In the genomic region with DNA sequence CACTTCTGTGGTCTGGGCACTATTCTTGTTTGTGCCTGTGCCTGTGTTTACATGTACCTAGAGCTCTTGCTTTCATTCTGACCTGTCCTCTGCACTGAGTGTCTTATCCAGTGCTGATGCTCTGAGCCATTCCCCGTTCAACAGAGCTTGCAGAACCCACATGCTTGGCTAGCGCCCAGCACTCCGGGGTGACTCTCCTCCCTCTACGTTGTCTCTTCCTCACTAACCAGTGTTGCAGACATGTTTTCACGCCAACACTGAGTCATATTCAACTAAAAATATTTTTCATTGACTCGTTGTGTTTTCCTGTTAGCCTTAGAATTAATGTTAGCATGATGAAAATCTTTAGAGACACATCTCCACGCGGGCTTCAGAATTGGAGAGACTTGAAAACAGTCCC, we compare ENCODE assay signal across 18 mouse cellular contexts. TPM values are rescaled to one million over a fixed set of nuclear protein-coding genes. Genes with fewer than 3 reads are reported as not detected.
A peak's percentile ranks its signal among the peaks of the same experiment; 100 is the strongest.
DNase-seq lines count a peak whose midpoint lies in the region; TF ChIP-seq lines count a peak whose summit lies in the region.
"Had no signal": no experiment of that assay in that cellular context is flagged by ENCODE, and none has a peak within 500 bp of the region (broad histone marks: within the 10 kb centered on the region; RNA-seq: fewer than 3 reads in every experiment).

No protein-coding gene starts in this region.

- H3K27ac ChIP-seq in gastrocnemius, adult 2 months: no peak overlapping the region
- H3K27ac ChIP-seq: forebrain, embryonic 12.5 days; heart, adult 2 months; liver, embryonic 15.5 days; neural tube, embryonic 12.5 days had no signal

- DNase-seq in gastrocnemius, adult 2 months: peak; percentile 53
- DNase-seq in gastrocnemius, postnatal 25 days: no peak
- DNase-seq in 416B (ENCODE audit: low read depth) (peak; percentile 75), MN1 (ENCODE audit: low spot score) (peak; percentile 10)
- DNase-seq in fibroblast of lung, adult 2 months (ENCODE audit: low read depth): peak; percentile 86
- DNase-seq in heart, postnatal 36 days: no peak
- no peak for DNase-seq in thymus, postnatal 4 days
- DNase-seq: cerebellum, adult 18-20 months; gastrocnemius, postnatal 10 days; heart, adult 2 months; kidney, adult 2 months; kidney, postnatal 36 days; layer of hippocampus, adult 9-11 months; thymus, adult 18-20 months had no signal

- intact Hi-C loops in gastrocnemius, adult 2 months (cut with DNase I): no loop called here
- intact Hi-C loops in heart, postnatal 36 days (cut with DNase I): no loop called here

- no peak for TF ChIP-seq CTCF in gastrocnemius, adult 2 months (IDR thresholded peaks at IDR 0.05)

- no peak overlapping the region for H3K4me3 ChIP-seq in gastrocnemius, adult 2 months
- H3K4me3 ChIP-seq: forebrain, embryonic 12.5 days; heart, adult 2 months; liver, embryonic 15.5 days; neural tube, embryonic 12.5 days had no signal

RNA-seq across cellular contexts. Expression of gene Sema4f, which starts 31.5 kb away (rescaled TPM):
- under 1 TPM in 1 of 2 experiments, not detected in 1; 0.05 TPM for total RNA-seq in gastrocnemius, adult 2 months (2021)
- total RNA-seq in gastrocnemius, postnatal 25 days (2021): under 1 TPM; 0.13 to 0.51 TPM
- under 1 TPM; 0.22 TPM for total RNA-seq in heart, postnatal 36 days (2021)

RNA-seq across cellular contexts. Expression of gene M1ap, which starts 38.7 kb away (rescaled TPM):
- under 1 TPM in 1 of 2 experiments, not detected in 1; 0.45 TPM for total RNA-seq in gastrocnemius, adult 2 months (2021)
- not detected for total RNA-seq in gastrocnemius, postnatal 25 days (2021)
- total RNA-seq in heart, postnatal 36 days (2021): not detected
- total RNA-seq: left cerebral cortex, postnatal 10 days had no signal

Comparison
In these comparisons a context has a peak if more than half of its experiments do, and no peak if none do; other contexts are left out.
1. DNase-seq: peak in gastrocnemius, adult 2 months (single experiment), 416B (single experiment), MN1 (single experiment) and fibroblast of lung, adult 2 months (single experiment); none in gastrocnemius, postnatal 25 days (single experiment), heart, postnatal 36 days (0 of 2) and thymus, postnatal 4 days (single experiment).